Mouse (Mus musculus): Measurements from ENCODE around the gene Myh9. TPM values are rescaled to one million over a fixed set of nuclear protein-coding genes. Genes with fewer than 3 reads are reported as not detected.
"Not testable (repeated sequence)": the region's sequence is repeated elsewhere in the genome, so short reads cannot be mapped to it uniquely, and the experiment has no call there.

Myh9 gene
- polyA plus RNA-seq, 1 experiment from 2014 or later, result 34.5 TPM

- 0 out of 2 replicates have a peak, but pooled peaks cover 15% of the 10 kb centered on the region for H3K27me3 ChIP-seq (ENCODE audit: insufficient read depth, poor library complexity, severe bottlenecking)
- H3K4me1 ChIP-seq, result peaks cover 16% of the 10 kb centered on the region; the same call in 1 of the 2 replicates
- no peaks in the 10 kb centered on the region for H3K9me3 ChIP-seq
- no peak within 1 kb of the TSS for H3K4me3 ChIP-seq
- DNase-seq (ENCODE audit: low spot score), result no peak
- no peak within 1 kb of the TSS for H3K27ac ChIP-seq
- 10% methylated on average over 9 of the region's 9 CpGs for WGBS
- peaks cover 27% of the 10 kb centered on the region for H3K36me3 ChIP-seq
Measured at GRCm38 (mm10) chr15:77756848-77757247, 85.1 kb downstream of the Myh9 start, which contains the start of gene Apol8. Gene Apol8, minus strand, starts transcription at chr15:77757003.

- Histone ChIP-seq H3K27ac (no peak overlapping the region), H3K4me1 (peaks cover 16% of the 10 kb centered on the region; the same call in 1 of the 2 replicates), H3K36me3 (peaks cover 20% of the 10 kb centered on the region), H3K4me3 (no peak overlapping the region), H3K27me3 (ENCODE audit: insufficient read depth, poor library complexity, severe bottlenecking) (0 out of 2 replicates have a peak, but pooled peaks cover 15% of the 10 kb centered on the region), H3K9me3 (no peaks in the 10 kb centered on the region)
- no peak for DNase-seq (ENCODE audit: low spot score)
- WGBS, result 68% methylated on average over 2 of the region's 2 CpGs
Measured at GRCm38 (mm10) chr15:77756081-77756480, 85.9 kb downstream of the Myh9 start.

GRCm38 (mm10) chr15:77755132-77755531, 86.8 kb downstream of the Myh9 start:
- Histone ChIP-seq H3K4me3 (no peak overlapping the region), H3K4me1 (peaks cover 16% of the 10 kb centered on the region; the same call in 1 of the 2 replicates), H3K36me3 (peaks cover 10% of the 10 kb centered on the region), H3K9me3 (no peaks in the 10 kb centered on the region), H3K27me3 (ENCODE audit: insufficient read depth, poor library complexity, severe bottlenecking) (0 out of 2 replicates have a peak, but pooled peaks cover 15% of the 10 kb centered on the region), H3K27ac (no peak overlapping the region)
- DNase-seq (ENCODE audit: low spot score), result no peak
- WGBS, result no CpG with 5 or more reads among the region's 2 CpGs

- Histone ChIP-seq H3K36me3 (no peaks in the 10 kb centered on the region), H3K9me3 (no peaks in the 10 kb centered on the region), H3K27ac (no peak overlapping the region), H3K27me3 (ENCODE audit: insufficient read depth, poor library complexity, severe bottlenecking) (0 out of 2 replicates have a peak, but pooled peaks cover 15% of the 10 kb centered on the region), H3K4me1 (peaks cover 17% of the 10 kb centered on the region; the same call in 1 of the 2 replicates), H3K4me3 (no peak overlapping the region)
- 62% methylated on average over 11 of the region's 11 CpGs for WGBS
- no peak for DNase-seq (ENCODE audit: low spot score)
Measured at GRCm38 (mm10) chr15:77752443-77752842, 89.5 kb downstream of the Myh9 start.

- Histone ChIP-seq H3K9me3 (no peaks in the 10 kb centered on the region), H3K27me3 (ENCODE audit: insufficient read depth, poor library complexity, severe bottlenecking) (0 out of 2 replicates have a peak, but pooled peaks cover 15% of the 10 kb centered on the region), H3K4me3 (no peak overlapping the region), H3K27ac (no peak overlapping the region), H3K4me1 (peaks cover 11% of the 10 kb centered on the region; the same call in 1 of the 2 replicates), H3K36me3 (no peaks in the 10 kb centered on the region)
- 27% methylated on average over 1 of the region's 1 CpGs for WGBS
- no peak for DNase-seq (ENCODE audit: low spot score)
Measured at GRCm38 (mm10) chr15:77750461-77750860, 91.5 kb downstream of the Myh9 start.

GRCm38 (mm10) chr15:77749717-77750116, 92.3 kb downstream of the Myh9 start:
- H3K27ac ChIP-seq, result no peak overlapping the region
- H3K4me3 ChIP-seq, result no peak overlapping the region
- H3K4me1 ChIP-seq, result peaks cover 11% of the 10 kb centered on the region; the same call in 1 of the 2 replicates
- WGBS, result 88% methylated on average over 10 of the region's 10 CpGs
- no peak for DNase-seq (ENCODE audit: low spot score)
- no peaks in the 10 kb centered on the region for H3K9me3 ChIP-seq
- peaks cover 9% of the 10 kb centered on the region; the same call in 1 of the 2 replicates for H3K27me3 ChIP-seq (ENCODE audit: insufficient read depth, poor library complexity, severe bottlenecking)
- H3K36me3 ChIP-seq, result no peaks in the 10 kb centered on the region

- no peak for DNase-seq (ENCODE audit: low spot score)
- Histone ChIP-seq H3K27ac (no peak overlapping the region), H3K36me3 (no peaks in the 10 kb centered on the region), H3K4me1 (peaks cover 5% of the 10 kb centered on the region; the same call in 1 of the 2 replicates), H3K9me3 (no peaks in the 10 kb centered on the region), H3K4me3 (no peak overlapping the region), H3K27me3 (ENCODE audit: insufficient read depth, poor library complexity, severe bottlenecking) (peaks cover 8% of the 10 kb centered on the region; the same call in 1 of the 2 replicates)
- 52% methylated on average over 3 of the region's 3 CpGs for WGBS
Measured at GRCm38 (mm10) chr15:77748414-77748813, 93.6 kb downstream of the Myh9 start.

GRCm38 (mm10) chr15:77746326-77746725, 95.6 kb downstream of the Myh9 start:
- WGBS, result 86% methylated on average over 1 of the region's 1 CpGs
- Histone ChIP-seq H3K27ac (no peak overlapping the region), H3K4me3 (no peak overlapping the region), H3K9me3 (no peaks in the 10 kb centered on the region), H3K36me3 (no peaks in the 10 kb centered on the region), H3K27me3 (ENCODE audit: insufficient read depth, poor library complexity, severe bottlenecking) (no peaks in the 10 kb centered on the region; the same call in 1 of the 2 replicates), H3K4me1 (peaks cover 4% of the 10 kb centered on the region; the same call in 1 of the 2 replicates)
- no peak for DNase-seq (ENCODE audit: low spot score)

GRCm38 (mm10) chr15:77745081-77745480, 96.9 kb downstream of the Myh9 start:
- H3K9me3 ChIP-seq, result no peaks in the 10 kb centered on the region
- H3K4me1 ChIP-seq, result peaks cover 4% of the 10 kb centered on the region; the same call in 1 of the 2 replicates
- H3K36me3 ChIP-seq, result no peaks in the 10 kb centered on the region
- no peak overlapping the region for H3K27ac ChIP-seq
- H3K4me3 ChIP-seq, result no peak overlapping the region
- no peaks in the 10 kb centered on the region; the same call in 1 of the 2 replicates for H3K27me3 ChIP-seq (ENCODE audit: insufficient read depth, poor library complexity, severe bottlenecking)
- peak; percentile 42 for DNase-seq (ENCODE audit: low spot score)

- H3K4me1 ChIP-seq, result peaks cover 4% of the 10 kb centered on the region; the same call in 1 of the 2 replicates
- WGBS, result 39% methylated on average over 5 of the region's 5 CpGs
- H3K36me3 ChIP-seq, result no peaks in the 10 kb centered on the region
- no peaks in the 10 kb centered on the region for H3K9me3 ChIP-seq
- DNase-seq (ENCODE audit: low spot score), result no peak
- H3K27me3 ChIP-seq (ENCODE audit: insufficient read depth, poor library complexity, severe bottlenecking), result no peaks in the 10 kb centered on the region; the same call in 1 of the 2 replicates
- H3K27ac ChIP-seq, result no peak overlapping the region
- H3K4me3 ChIP-seq, result no peak overlapping the region
Measured at GRCm38 (mm10) chr15:77744632-77745031, 97.3 kb downstream of the Myh9 start.

- WGBS, result 78% methylated on average over 6 of the region's 6 CpGs
Measured at GRCm38 (mm10) chr15:77741556-77741955, 100.4 kb downstream of the Myh9 start.

GRCm38 (mm10) chr15:77740511-77741297, 101.3 kb downstream of the Myh9 start:
- DNase-seq (ENCODE audit: low spot score), result peak; percentile 73
- Histone ChIP-seq H3K36me3 (no peaks in the 10 kb centered on the region), H3K27me3 (ENCODE audit: insufficient read depth, poor library complexity, severe bottlenecking) (peaks cover 5% of the 10 kb centered on the region; the same call in 1 of the 2 replicates), H3K4me3 (no peak overlapping the region), H3K27ac (no peak overlapping the region), H3K4me1 (0 out of 2 replicates have a peak, but pooled peaks cover 6% of the 10 kb centered on the region), H3K9me3 (no peaks in the 10 kb centered on the region)
- 74% methylated on average over 9 of the region's 9 CpGs for WGBS

More at GRCm38 (mm10) chr15:77741556-77741955, 100.4 kb downstream of the Myh9 start:
- H3K36me3 ChIP-seq; H3K9me3 ChIP-seq; H3K27me3 ChIP-seq (ENCODE audit: insufficient read depth, poor library complexity, severe bottlenecking); H3K4me3 ChIP-seq; H3K27ac ChIP-seq; H3K4me1 ChIP-seq: not testable (repeated sequence)
- DNase-seq (ENCODE audit: low spot score), result peak; percentile 58

- DNase-seq (ENCODE audit: low spot score), result peak; percentile 61
- 42% methylated on average over 4 of the region's 4 CpGs for WGBS
- not testable (repeated sequence) for H3K27ac ChIP-seq; H3K36me3 ChIP-seq; H3K4me3 ChIP-seq; H3K9me3 ChIP-seq; H3K27me3 ChIP-seq (ENCODE audit: insufficient read depth, poor library complexity, severe bottlenecking)
- peaks cover 11% of the 10 kb centered on the region; the same call in 1 of the 2 replicates for H3K4me1 ChIP-seq
Measured at GRCm38 (mm10) chr15:77733903-77734302, 108.1 kb downstream of the Myh9 start.
